Mouse (Mus musculus) hindbrain, postnatal 0 days (tissue): ENCODE measurements around the gene Bcl2l10. TPM values are rescaled to one million over a fixed set of nuclear protein-coding genes. Genes with fewer than 3 reads are reported as not detected.

ENCODE experiments used
- ATAC-seq: fragments of 200-750 bp; cut with Nextera tagmentation; 2 replicates; pipeline ENCODE4 v1.8.0; 2017; ENCODE audit warnings: mild to moderate bottlenecking, moderate TSS enrichment, moderate library complexity
- DNase-seq: peaks from one replicate; pipeline ENCODE4 v3.0.0-alpha.2; 2015; ENCODE audit warnings: low spot score
- H3K27ac ChIP-seq: fragments of 300-500 bp; sonication (generic); 2 replicates; pipeline ENCODE4 v1.5.1; 2014; ENCODE audit warnings: mild to moderate bottlenecking
- H3K27me3 ChIP-seq: fragments of 300-500 bp; sonication (generic); 2 replicates; pipeline ENCODE4 v1.6.1; 2014; ENCODE audit warnings: low read length, mixed read lengths; ENCODE audit not compliant: insufficient read depth
- H3K36me3 ChIP-seq: fragments of 300-500 bp; sonication (generic); 2 replicates; pipeline ENCODE4 v1.6.1; 2014; ENCODE audit warnings: low read length, mixed read lengths; ENCODE audit not compliant: insufficient read depth
- H3K4me1 ChIP-seq: fragments of 300-500 bp; sonication (generic); 2 replicates; pipeline ENCODE4 v1.6.1; 2014; ENCODE audit warnings: antibody characterized with exemption, low read length, mixed read lengths; ENCODE audit not compliant: insufficient read depth
- H3K4me2 ChIP-seq: fragments of 300-500 bp; sonication (generic); 2 replicates; pipeline ENCODE4 v1.6.1; 2014; ENCODE audit warnings: low read depth, mild to moderate bottlenecking, low read length, moderate library complexity, mixed read lengths
- H3K4me3 ChIP-seq: fragments of 300-500 bp; sonication (generic); 2 replicates; pipeline ENCODE4 v1.5.1; 2014; ENCODE audit warnings: low read length
- H3K9ac ChIP-seq: fragments of 300-500 bp; sonication (generic); replicated peaks from 2 replicates; pipeline ENCODE4 v1.6.1; 2014; ENCODE audit warnings: mild to moderate bottlenecking, low read length, moderate library complexity, mixed read lengths
- H3K9me3 ChIP-seq: fragments of 300-500 bp; sonication (generic); 2 replicates; pipeline ENCODE4 v1.6.1; 2016; ENCODE audit warnings: low read length, mixed read lengths
- CTCF ChIP-seq: IDR thresholded peaks from 2 replicates; pipeline ENCODE4 v1.5.1; 2016; ENCODE audit warnings: antibody characterized with exemption, control low read depth, low read depth
- WGBS: fragments of 180-500 bp; shearing (Covaris S2); extraction: QIAGEN DNeasy Blood & Tissue Kit; methylation state at CpG from one replicate; pipeline ENCODE4 v1.1.7; 2014; 5-methylcytosine and 5-hydroxymethylcytosine counted together
- polyA plus RNA-seq: library from polyadenylated mRNA; unstranded; fragments of >200 nt; fragmentation: Nextera tagmentation; extraction: Ambion mirVana; gene quantifications from 2 replicates; pipeline ENCODE4 v1.2.1, GENCODE M21; 2015
- total RNA-seq: library from RNA; depleted of rRNA; stranded (reverse); fragments of >200 nt; gene quantifications from 2 replicates; pipeline ENCODE4 v1.2.3, GENCODE M21; 2014

Gene Bcl2l10
- total and polyA plus RNA-seq, 2 experiments from 2014 or later: 0.73 TPM; not detected in 1

DNA sequence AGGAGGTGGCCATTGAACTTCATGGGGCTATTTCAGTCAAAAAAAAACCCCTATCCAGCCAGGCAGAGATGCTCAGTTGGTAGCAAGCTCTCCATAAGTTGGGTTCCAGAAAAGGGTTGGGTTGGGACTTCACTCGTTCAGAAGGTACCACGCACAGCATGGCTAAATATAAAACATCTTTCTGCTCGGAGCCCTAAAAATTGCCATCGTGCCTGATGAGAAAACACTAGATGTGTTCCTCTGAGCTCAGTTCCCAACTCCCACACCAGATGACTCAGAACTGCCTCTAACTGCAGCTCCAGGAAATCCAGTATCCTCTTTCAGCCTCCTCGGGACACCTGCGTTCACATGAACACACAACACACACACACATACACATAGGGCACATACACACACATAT lies 9.5 kb upstream of the Bcl2l10 start:
- no peak overlapping the region for H3K9ac ChIP-seq
- no peak for ATAC-seq
- no peak for DNase-seq
- peaks cover 63% of the 10 kb centered on the region for H3K36me3 ChIP-seq
- no peaks in the 10 kb centered on the region for H3K9me3 ChIP-seq
- TF ChIP-seq CTCF: no peak
- H3K4me1 ChIP-seq: no peaks in the 10 kb centered on the region
- no peaks in the 10 kb centered on the region for H3K27me3 ChIP-seq
- H3K4me2 ChIP-seq: no peak overlapping the region
- H3K4me3 ChIP-seq: no peak overlapping the region
- no peak overlapping the region for H3K27ac ChIP-seq
- WGBS: 93% methylated on average over 6 of the region's 6 CpGs

DNA sequence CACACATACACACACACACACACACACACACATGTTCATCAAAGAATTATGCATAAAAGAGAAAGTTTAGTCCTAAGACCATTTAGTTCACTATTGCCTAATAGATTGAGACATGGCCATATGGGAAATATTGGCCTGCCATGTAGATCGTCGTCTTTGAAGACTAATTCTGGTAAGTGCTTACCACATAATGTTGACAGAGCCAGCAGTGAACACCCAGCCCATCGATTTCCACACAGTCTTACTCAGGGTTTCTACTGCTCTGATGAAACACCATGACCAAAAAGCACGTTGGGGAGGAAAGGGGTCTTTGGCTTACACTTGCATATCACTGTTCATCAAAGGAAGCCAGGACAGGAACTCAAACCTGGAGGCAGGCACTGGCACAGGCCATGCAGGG lies 5.1 kb upstream of the Bcl2l10 start:
- no peaks in the 10 kb centered on the region for H3K9me3 ChIP-seq
- H3K4me1 ChIP-seq: no peaks in the 10 kb centered on the region
- H3K27me3 ChIP-seq: no peaks in the 10 kb centered on the region
- peaks cover 56% of the 10 kb centered on the region for H3K36me3 ChIP-seq
- H3K4me2 ChIP-seq: no peak overlapping the region
- no peak for TF ChIP-seq CTCF
- DNase-seq (no peak), ATAC-seq (no peak)
- WGBS: 94% methylated on average over 4 of the region's 4 CpGs
- H3K4me3 ChIP-seq: no peak overlapping the region
- H3K27ac ChIP-seq: no peak overlapping the region
- no peak overlapping the region for H3K9ac ChIP-seq

DNA sequence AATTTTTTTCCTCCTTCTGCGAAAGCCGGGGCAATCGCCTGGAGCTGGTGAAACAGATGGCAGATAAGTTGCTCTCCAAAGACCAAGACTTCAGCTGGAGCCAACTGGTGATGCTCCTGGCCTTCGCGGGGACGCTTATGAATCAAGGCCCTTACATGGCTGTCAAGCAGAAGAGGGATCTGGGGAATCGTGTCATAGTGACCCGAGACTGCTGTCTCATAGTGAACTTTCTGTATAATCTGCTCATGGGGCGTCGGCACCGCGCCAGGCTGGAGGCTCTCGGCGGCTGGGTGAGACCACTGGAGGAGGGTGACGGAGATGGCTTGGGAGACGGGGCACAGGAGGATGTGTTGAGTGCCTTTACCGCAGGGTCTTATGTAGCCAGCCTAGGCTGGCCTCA lies 508 bp downstream of the Bcl2l10 start:
- ATAC-seq (no peak), DNase-seq (no peak)
- 87% methylated on average over 17 of the region's 17 CpGs for WGBS
- no peak overlapping the region for H3K4me3 ChIP-seq
- no peak overlapping the region for H3K9ac ChIP-seq
- no peak for TF ChIP-seq CTCF
- no peaks in the 10 kb centered on the region for H3K27me3 ChIP-seq
- no peak overlapping the region for H3K4me2 ChIP-seq
- H3K27ac ChIP-seq: no peak overlapping the region
- H3K36me3 ChIP-seq: peaks cover 29% of the 10 kb centered on the region
- no peaks in the 10 kb centered on the region for H3K9me3 ChIP-seq
- no peaks in the 10 kb centered on the region for H3K4me1 ChIP-seq

DNA sequence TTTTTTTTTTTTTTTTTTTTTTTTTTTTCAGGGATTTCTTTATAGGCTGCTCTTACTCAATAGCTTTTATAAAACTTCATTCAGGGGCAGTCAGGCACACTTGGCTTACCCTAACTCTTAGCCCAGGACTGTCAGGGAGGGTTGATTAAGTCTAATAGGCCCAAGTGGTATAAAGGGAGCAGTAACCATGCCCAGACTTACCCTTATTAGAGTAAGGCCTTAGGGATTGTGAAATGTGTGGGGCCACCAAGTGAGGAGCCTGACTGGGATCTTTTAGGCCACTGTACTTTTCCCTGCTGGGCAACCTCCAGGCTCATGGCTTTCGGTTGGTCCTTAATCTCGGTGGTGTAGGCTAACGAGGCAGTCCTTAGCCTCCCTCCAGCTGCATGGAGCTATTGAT lies 1.1 kb downstream of the Bcl2l10 start:
- H3K27ac ChIP-seq: no peak overlapping the region
- H3K9me3 ChIP-seq: no peaks in the 10 kb centered on the region
- 61% methylated on average over 3 of the region's 3 CpGs for WGBS
- DNase-seq (no peak), ATAC-seq (no peak)
- H3K27me3 ChIP-seq: no peaks in the 10 kb centered on the region
- H3K4me2 ChIP-seq: no peak overlapping the region
- H3K4me1 ChIP-seq: no peaks in the 10 kb centered on the region
- peaks cover 23% of the 10 kb centered on the region; the same call in 1 of the 2 replicates for H3K36me3 ChIP-seq
- TF ChIP-seq CTCF: no peak
- H3K4me3 ChIP-seq: no peak overlapping the region
- H3K9ac ChIP-seq: no peak overlapping the region

DNA sequence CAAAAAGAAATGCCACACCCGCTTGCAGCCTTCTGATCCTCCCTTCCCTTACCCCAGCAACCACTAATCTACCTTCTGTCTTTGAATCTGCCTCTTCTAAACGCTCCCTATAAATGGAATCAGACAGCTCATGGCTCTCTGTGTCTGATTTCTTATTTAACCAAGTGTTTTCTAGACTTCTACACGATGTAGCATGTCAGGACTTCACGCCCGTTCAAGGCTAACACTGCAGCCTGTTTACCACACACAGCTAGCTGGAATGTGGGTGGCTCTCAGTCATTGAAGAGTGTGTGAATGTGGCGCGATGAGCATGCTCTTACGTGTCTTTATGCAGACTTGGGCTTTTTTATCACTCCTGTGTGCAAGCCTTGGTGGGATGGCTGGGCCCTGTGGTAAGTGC lies 5.5 kb downstream of the Bcl2l10 start:
- Histone ChIP-seq H3K4me1 (no peaks in the 10 kb centered on the region), H3K4me2 (no peak overlapping the region), H3K36me3 (no peaks in the 10 kb centered on the region), H3K9ac (no peak overlapping the region), H3K27ac (no peak overlapping the region), H3K9me3 (no peaks in the 10 kb centered on the region), H3K27me3 (no peaks in the 10 kb centered on the region), H3K4me3 (no peak overlapping the region)
- ATAC-seq: no peak
- DNase-seq: no peak
- 72% methylated on average over 8 of the region's 8 CpGs for whole genome bisulfite sequencing
- no peak for TF ChIP-seq CTCF

DNA sequence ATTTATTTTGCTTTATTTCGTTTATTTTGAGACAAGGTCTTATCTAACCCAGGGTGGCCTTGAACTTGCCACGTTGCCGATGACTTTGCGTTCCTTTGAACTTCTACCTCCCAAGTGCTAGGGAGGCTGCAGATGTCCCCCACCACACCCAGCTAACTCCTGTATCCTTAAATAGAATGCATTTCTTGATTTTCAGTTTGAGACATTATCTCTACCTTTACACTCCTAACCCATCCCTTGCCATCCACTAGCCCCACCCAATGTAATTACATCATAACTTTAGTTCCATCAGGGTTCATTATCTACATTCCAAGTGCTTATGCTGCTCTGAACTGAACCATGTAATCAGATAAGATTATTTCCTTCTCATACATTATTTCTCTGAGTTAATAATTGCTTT lies 8.2 kb downstream of the Bcl2l10 start:
- no peak for ATAC-seq
- DNase-seq: no peak
- Histone ChIP-seq H3K36me3 (no peaks in the 10 kb centered on the region), H3K4me2 (no peak overlapping the region), H3K4me3 (no peak overlapping the region), H3K9me3 (no peaks in the 10 kb centered on the region), H3K27ac (no peak overlapping the region), H3K27me3 (no peaks in the 10 kb centered on the region), H3K4me1 (no peaks in the 10 kb centered on the region), H3K9ac (no peak overlapping the region)
- 87% methylated on average over 4 of the region's 4 CpGs for WGBS
- TF ChIP-seq CTCF: no peak

DNA sequence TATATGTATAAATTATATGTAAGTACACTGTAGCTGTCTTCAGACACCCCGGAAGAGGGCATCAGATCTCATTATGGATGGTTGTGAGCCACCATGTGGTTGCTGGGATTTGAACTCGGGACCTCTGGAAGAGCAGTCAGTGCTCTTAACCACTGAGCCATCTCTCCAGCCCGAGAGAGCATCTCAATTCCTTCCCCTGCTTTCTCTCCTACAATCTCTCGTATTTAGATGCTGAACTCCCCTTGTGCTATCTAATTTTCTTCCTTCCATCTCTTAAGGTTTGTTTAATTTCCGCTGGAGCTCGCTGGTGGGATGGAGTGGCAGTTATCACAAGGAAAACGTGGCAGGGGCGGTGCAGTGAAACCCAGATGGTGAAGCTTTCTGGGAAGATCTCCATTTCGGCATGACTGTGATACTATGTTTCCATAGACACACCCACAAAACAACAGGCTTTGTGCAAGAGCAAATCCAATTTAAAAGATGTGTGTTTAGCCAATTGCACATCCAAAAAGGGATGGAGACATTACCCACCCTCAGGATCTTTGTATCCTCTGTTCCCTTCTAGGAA lies 9.6 kb downstream of the Bcl2l10 start:
- WGBS: 75% methylated on average over 9 of the region's 9 CpGs
- no peak for ATAC-seq
- DNase-seq: no peak

More for the DNA sequence above, 9.6 kb downstream of the Bcl2l10 start:
- Histone ChIP-seq H3K4me3 (no peak overlapping the region), H3K9me3 (no peaks in the 10 kb centered on the region), H3K27me3 (no peaks in the 10 kb centered on the region), H3K36me3 (no peaks in the 10 kb centered on the region), H3K4me1 (no peaks in the 10 kb centered on the region), H3K27ac (no peak overlapping the region), H3K9ac (no peak overlapping the region), H3K4me2 (no peak overlapping the region)
- no peak for TF ChIP-seq CTCF
